Mouse (Mus musculus): Measurements from ENCODE around the gene Cntnap5b. TPM values are rescaled to one million over a fixed set of nuclear protein-coding genes. Genes with fewer than 3 reads are reported as not detected.

The Cntnap5b gene
- polyA plus RNA-seq, 1 experiment from 2014 or later = 4.2 TPM

DNA sequence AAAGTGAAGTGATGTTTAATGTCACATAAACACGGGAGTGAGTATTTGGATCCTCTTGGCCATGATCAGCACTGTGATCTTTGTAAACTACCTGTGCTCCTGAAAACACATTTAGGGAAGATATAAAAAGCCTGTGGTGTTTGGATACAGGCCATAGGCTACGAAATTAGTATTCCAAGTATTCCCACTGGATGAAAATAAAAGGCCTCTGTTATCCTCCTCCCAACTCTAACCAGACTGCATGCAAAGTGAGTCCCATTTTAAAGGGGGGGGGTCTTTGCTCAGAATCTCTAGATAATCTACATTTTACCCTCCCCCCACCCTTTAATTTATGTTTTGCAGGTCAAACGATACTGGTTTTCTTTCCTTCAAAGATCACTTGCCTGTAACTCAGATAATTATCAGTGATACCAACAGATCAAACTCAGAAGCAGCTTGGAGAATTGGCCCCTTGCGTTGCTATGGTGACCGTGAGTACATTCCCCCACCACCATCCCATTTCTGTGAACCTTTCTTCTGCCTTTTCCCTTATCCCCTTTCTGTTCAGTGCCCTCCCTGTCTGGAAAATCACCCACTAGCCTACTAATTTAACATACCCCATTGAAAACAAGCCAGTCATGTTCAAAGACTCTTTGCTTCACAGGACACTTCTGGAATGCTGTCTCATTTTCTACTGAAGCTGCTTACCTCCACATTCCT lies 597.0 kb downstream of the Cntnap5b start:
- WGBS = 55% methylated on average over 5 of the region's 5 CpGs

GRCm38 (mm10) chr1:100386252-100386651 lies 613.7 kb downstream of the Cntnap5b start:
- WGBS = 79% methylated on average over 1 of the region's 1 CpGs
- Histone ChIP-seq H3K4me3 (ENCODE audit: low read length) (no peak overlapping the region), H3K9me3 (ENCODE audit: control insufficient read depth, low read length) (no peaks in the 10 kb centered on the region), H3K27ac (ENCODE audit: low read depth, low read length) (no peak overlapping the region), H3K27me3 (replicated peaks; ENCODE audit: control insufficient read depth, insufficient read depth, low read length) (no peaks in the 10 kb centered on the region), H3K4me1 (ENCODE audit: control insufficient read depth, insufficient read depth, low read depth, low read length) (no peaks in the 10 kb centered on the region), H3K36me3 (ENCODE audit: control insufficient read depth, insufficient read depth, low read length) (no peaks in the 10 kb centered on the region), H3K9ac (ENCODE audit: low read depth, low read length) (no peak overlapping the region), H3K4me2 (ENCODE audit: low read length) (no peak overlapping the region)
- no peak for ATAC-seq

More for the DNA sequence above, 597.0 kb downstream of the Cntnap5b start:
- no peak overlapping the region for H3K9ac ChIP-seq (ENCODE audit: low read depth, low read length)
- H3K27me3 ChIP-seq (replicated peaks; ENCODE audit: control insufficient read depth, insufficient read depth, low read length) = no peaks in the 10 kb centered on the region
- no peaks in the 10 kb centered on the region for H3K36me3 ChIP-seq (ENCODE audit: control insufficient read depth, insufficient read depth, low read length)
- peak overlapping the region; percentile 64 for H3K27ac ChIP-seq (ENCODE audit: low read depth, low read length)
- no peak overlapping the region; the same call in 1 of the 2 replicates for H3K4me3 ChIP-seq (ENCODE audit: low read length)
- H3K9me3 ChIP-seq (ENCODE audit: control insufficient read depth, low read length) = no peaks in the 10 kb centered on the region
- ATAC-seq = peak; percentile 93
- H3K4me2 ChIP-seq (ENCODE audit: low read length) = no peak overlapping the region
- H3K4me1 ChIP-seq (ENCODE audit: control insufficient read depth, insufficient read depth, low read depth, low read length) = no peaks in the 10 kb centered on the region

- no peak for ATAC-seq
These were observed 621.5 kb downstream of the Cntnap5b start for GRCm38 (mm10) chr1:100394034-100394433.

GRCm38 (mm10) chr1:100416658-100417224 lies 644.2 kb downstream of the Cntnap5b start:
- Histone ChIP-seq H3K9me3 (ENCODE audit: control insufficient read depth, low read length) (no peaks in the 10 kb centered on the region), H3K4me2 (ENCODE audit: low read length) (no peak overlapping the region), H3K4me1 (ENCODE audit: control insufficient read depth, insufficient read depth, low read depth, low read length) (no peaks in the 10 kb centered on the region), H3K9ac (ENCODE audit: low read depth, low read length) (no peak overlapping the region), H3K27me3 (replicated peaks; ENCODE audit: control insufficient read depth, insufficient read depth, low read length) (no peaks in the 10 kb centered on the region), H3K27ac (ENCODE audit: low read depth, low read length) (no peak overlapping the region), H3K4me3 (ENCODE audit: low read length) (no peak overlapping the region), H3K36me3 (ENCODE audit: control insufficient read depth, insufficient read depth, low read length) (no peaks in the 10 kb centered on the region)
- ATAC-seq = peak; percentile 80

More at GRCm38 (mm10) chr1:100394034-100394433, 621.5 kb downstream of the Cntnap5b start:
- H3K4me2 ChIP-seq (ENCODE audit: low read length) = no peak overlapping the region
- H3K4me1 ChIP-seq (ENCODE audit: control insufficient read depth, insufficient read depth, low read depth, low read length) = no peaks in the 10 kb centered on the region
- no peaks in the 10 kb centered on the region for H3K36me3 ChIP-seq (ENCODE audit: control insufficient read depth, insufficient read depth, low read length)
- H3K27ac ChIP-seq (ENCODE audit: low read depth, low read length) = no peak overlapping the region
- no peak overlapping the region for H3K9ac ChIP-seq (ENCODE audit: low read depth, low read length)
- H3K4me3 ChIP-seq (ENCODE audit: low read length) = no peak overlapping the region
- no peaks in the 10 kb centered on the region for H3K9me3 ChIP-seq (ENCODE audit: control insufficient read depth, low read length)
- no peaks in the 10 kb centered on the region for H3K27me3 ChIP-seq (replicated peaks; ENCODE audit: control insufficient read depth, insufficient read depth, low read length)

DNA sequence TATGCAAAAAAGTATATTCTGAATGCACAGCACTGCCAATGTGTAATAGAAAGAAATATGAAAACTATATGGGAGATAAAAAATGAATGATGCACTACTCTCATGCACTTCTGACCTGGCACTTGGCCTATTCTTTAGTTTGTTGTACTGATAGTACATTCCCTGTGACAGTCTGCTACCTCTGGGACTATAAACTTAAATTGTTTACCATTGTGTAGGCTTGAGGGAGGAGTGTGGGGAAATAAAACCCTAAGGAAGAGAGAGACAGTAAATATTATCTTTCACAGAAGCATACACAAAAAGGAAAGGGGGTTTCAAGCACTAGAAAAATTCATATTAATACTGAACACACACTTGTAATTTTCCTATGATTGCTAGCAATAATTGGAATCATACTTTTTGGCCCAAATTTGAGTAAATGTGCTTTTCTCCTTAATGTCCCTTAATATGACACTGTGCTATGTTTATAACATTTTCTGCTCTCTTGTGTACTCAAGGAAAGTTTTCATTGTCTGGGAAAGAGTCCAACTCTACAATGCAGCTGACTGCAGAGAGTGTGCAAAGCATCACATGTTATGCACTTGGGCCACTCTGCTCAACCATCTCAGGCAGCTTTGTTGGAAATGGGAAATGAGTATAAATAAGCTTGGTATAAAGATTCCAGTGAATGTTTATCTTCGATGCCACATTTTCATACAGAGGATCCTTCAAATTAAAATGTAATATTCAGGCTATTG lies 657.6 kb downstream of the Cntnap5b start:
- WGBS = 85% methylated on average over 1 of the region's 1 CpGs

DNA sequence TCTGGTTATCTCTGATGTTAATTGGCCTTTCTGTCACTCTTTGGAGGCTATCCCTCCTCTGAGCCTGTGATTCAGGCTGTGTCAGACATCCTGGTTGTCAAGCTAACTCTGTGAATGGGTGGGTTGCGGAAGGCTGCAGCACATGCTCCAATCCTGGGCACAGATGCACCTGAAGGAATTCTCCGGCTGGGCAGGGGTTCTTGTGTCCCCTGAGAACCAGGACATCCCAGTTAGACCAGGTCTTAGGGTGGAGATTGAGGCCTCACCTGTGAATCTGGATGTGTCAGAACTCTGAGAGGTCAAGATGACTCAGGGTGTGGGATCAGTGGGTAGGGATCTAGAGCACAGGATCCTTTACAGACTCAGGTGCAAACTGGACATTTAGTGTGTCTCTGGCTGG lies 691.3 kb downstream of the Cntnap5b start:
- Histone ChIP-seq H3K4me1 (ENCODE audit: control insufficient read depth, insufficient read depth, low read depth, low read length) (no peaks in the 10 kb centered on the region), H3K9me3 (ENCODE audit: control insufficient read depth, low read length) (no peaks in the 10 kb centered on the region), H3K27me3 (replicated peaks; ENCODE audit: control insufficient read depth, insufficient read depth, low read length) (no peaks in the 10 kb centered on the region), H3K9ac (ENCODE audit: low read depth, low read length) (no peak overlapping the region), H3K27ac (ENCODE audit: low read depth, low read length) (no peak overlapping the region), H3K4me3 (ENCODE audit: low read length) (no peak overlapping the region), H3K4me2 (ENCODE audit: low read length) (no peak overlapping the region), H3K36me3 (ENCODE audit: control insufficient read depth, insufficient read depth, low read length) (no peaks in the 10 kb centered on the region)
- 89% methylated on average over 2 of the region's 2 CpGs for WGBS
- ATAC-seq = no peak

More for the DNA sequence above, 657.6 kb downstream of the Cntnap5b start:
- no peaks in the 10 kb centered on the region for H3K36me3 ChIP-seq (ENCODE audit: control insufficient read depth, insufficient read depth, low read length)
- H3K4me1 ChIP-seq (ENCODE audit: control insufficient read depth, insufficient read depth, low read depth, low read length) = no peaks in the 10 kb centered on the region
- no peak for ATAC-seq
- no peaks in the 10 kb centered on the region for H3K27me3 ChIP-seq (replicated peaks; ENCODE audit: control insufficient read depth, insufficient read depth, low read length)
- no peaks in the 10 kb centered on the region for H3K9me3 ChIP-seq (ENCODE audit: control insufficient read depth, low read length)
- H3K4me3 ChIP-seq (ENCODE audit: low read length) = no peak overlapping the region
- no peak overlapping the region for H3K9ac ChIP-seq (ENCODE audit: low read depth, low read length)
- H3K4me2 ChIP-seq (ENCODE audit: low read length) = no peak overlapping the region
- no peak overlapping the region for H3K27ac ChIP-seq (ENCODE audit: low read depth, low read length)

- Histone ChIP-seq H3K4me1 (ENCODE audit: control insufficient read depth, insufficient read depth, low read depth, low read length) (no peaks in the 10 kb centered on the region), H3K4me2 (ENCODE audit: low read length) (no peak overlapping the region), H3K36me3 (ENCODE audit: control insufficient read depth, insufficient read depth, low read length) (no peaks in the 10 kb centered on the region), H3K9me3 (ENCODE audit: control insufficient read depth, low read length) (no peaks in the 10 kb centered on the region), H3K4me3 (ENCODE audit: low read length) (no peak overlapping the region), H3K27ac (ENCODE audit: low read depth, low read length) (no peak overlapping the region), H3K9ac (ENCODE audit: low read depth, low read length) (no peak overlapping the region), H3K27me3 (replicated peaks; ENCODE audit: control insufficient read depth, insufficient read depth, low read length) (no peaks in the 10 kb centered on the region)
- WGBS = 34% methylated on average over 1 of the region's 1 CpGs
- no peak for ATAC-seq
These were observed 692.7 kb downstream of the Cntnap5b start for GRCm38 (mm10) chr1:100465226-100465625.

GRCm38 (mm10) chr1:100467595-100467994 lies 695.0 kb downstream of the Cntnap5b start:
- Histone ChIP-seq H3K4me1 (ENCODE audit: control insufficient read depth, insufficient read depth, low read depth, low read length) (no peaks in the 10 kb centered on the region), H3K4me2 (ENCODE audit: low read length) (no peak overlapping the region), H3K36me3 (ENCODE audit: control insufficient read depth, insufficient read depth, low read length) (no peaks in the 10 kb centered on the region), H3K4me3 (ENCODE audit: low read length) (no peak overlapping the region), H3K27ac (ENCODE audit: low read depth, low read length) (no peak overlapping the region), H3K27me3 (replicated peaks; ENCODE audit: control insufficient read depth, insufficient read depth, low read length) (no peaks in the 10 kb centered on the region), H3K9ac (ENCODE audit: low read depth, low read length) (no peak overlapping the region), H3K9me3 (ENCODE audit: control insufficient read depth, low read length) (no peaks in the 10 kb centered on the region)
- WGBS = 75% methylated on average over 1 of the region's 1 CpGs
- no peak for ATAC-seq

DNA sequence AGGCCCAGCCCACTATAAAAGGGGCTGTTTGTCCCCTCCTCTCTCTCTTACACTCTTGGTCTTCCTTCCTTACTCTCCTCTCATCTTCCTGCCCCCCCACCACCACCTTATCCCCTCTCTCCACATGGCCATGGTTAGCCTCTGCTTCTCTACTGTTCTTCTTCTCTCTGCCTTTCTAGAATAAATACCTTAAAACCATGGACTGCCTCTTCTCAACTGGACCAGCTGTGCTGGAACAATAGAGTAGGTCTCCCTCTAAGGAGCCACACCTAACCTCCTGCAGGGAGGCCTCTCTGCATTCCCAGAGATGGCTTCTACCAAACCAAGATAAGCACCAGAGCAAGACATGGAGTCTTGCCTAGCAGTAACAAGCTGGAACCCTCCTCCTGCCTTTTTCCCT lies 737.3 kb downstream of the Cntnap5b start:
- H3K9ac ChIP-seq (ENCODE audit: low read depth, low read length) = no peak overlapping the region
- no peaks in the 10 kb centered on the region for H3K4me1 ChIP-seq (ENCODE audit: control insufficient read depth, insufficient read depth, low read depth, low read length)
- H3K27ac ChIP-seq (ENCODE audit: low read depth, low read length) = no peak overlapping the region
- no peaks in the 10 kb centered on the region for H3K27me3 ChIP-seq (replicated peaks; ENCODE audit: control insufficient read depth, insufficient read depth, low read length)
- no peak overlapping the region for H3K4me2 ChIP-seq (ENCODE audit: low read length)
- no peak for ATAC-seq
- H3K36me3 ChIP-seq (ENCODE audit: control insufficient read depth, insufficient read depth, low read length) = no peaks in the 10 kb centered on the region
- no peak overlapping the region for H3K4me3 ChIP-seq (ENCODE audit: low read length)
- no peaks in the 10 kb centered on the region for H3K9me3 ChIP-seq (ENCODE audit: control insufficient read depth, low read length)

All from hindbrain, embryonic 16.5 days (tissue).